In genomic region chr2:174917146-174917905, GRCm38 (mm10) we compare ENCODE assay signal across 9 mouse cellular contexts.
DNase-seq lines count a peak whose midpoint lies in the region; ATAC-seq lines count a peak whose summit lies in the region.
"Had no signal": no experiment of that assay in that cellular context is flagged by ENCODE, and none has a peak within 500 bp of the region (broad histone marks: within the 10 kb centered on the region; RNA-seq: fewer than 3 reads in every experiment).

No protein-coding gene starts in this region.

- 0 out of 2 replicates have a peak, but pooled peaks have one; percentile 25 for ATAC-seq in liver, embryonic 11.5 days (replicated peaks; ENCODE audit: low FRiP score)
- no peak for ATAC-seq in liver, embryonic 12.5 days
- peak; percentile 88 for ATAC-seq in embryonic facial prominence, embryonic 12.5 days (ENCODE audit: insufficient number of reproducible peaks, insufficient read depth, low FRiP score, low TSS enrichment)
- peak; percentile 93 for ATAC-seq in hindbrain, embryonic 16.5 days

- H3K4me3 ChIP-seq in liver, embryonic 11.5 days (ENCODE audit: low read depth, low read length): no peak overlapping the region
- no peak overlapping the region for H3K4me3 ChIP-seq in liver, embryonic 12.5 days
- H3K4me3 ChIP-seq in embryonic facial prominence, embryonic 12.5 days: no peak overlapping the region
- H3K4me3 ChIP-seq in hindbrain, embryonic 16.5 days (ENCODE audit: low read length): peak overlapping the region; percentile 22

- no peak overlapping the region for H3K27ac ChIP-seq in liver, embryonic 11.5 days (ENCODE audit: low read depth, low read length)
- no peak overlapping the region for H3K27ac ChIP-seq in liver, embryonic 12.5 days
- peak overlapping the region; percentile 87 for H3K27ac ChIP-seq in embryonic facial prominence, embryonic 12.5 days
- H3K27ac ChIP-seq in hindbrain, embryonic 16.5 days (ENCODE audit: low read depth, low read length): peak overlapping the region; percentile 78

- no peak overlapping the region for H3K4me2 ChIP-seq in liver, embryonic 11.5 days
- no peak overlapping the region for H3K4me2 ChIP-seq in liver, embryonic 12.5 days
- H3K4me2 ChIP-seq in embryonic facial prominence, embryonic 12.5 days (replicated peaks): peak overlapping the region; percentile 23
- peak overlapping the region; percentile 62 for H3K4me2 ChIP-seq in hindbrain, embryonic 16.5 days (ENCODE audit: low read length)

- no peaks in the 10 kb centered on the region for H3K36me3 ChIP-seq in liver, embryonic 11.5 days (ENCODE audit: control insufficient read depth, insufficient read depth, low read length)
- no peaks in the 10 kb centered on the region for H3K36me3 ChIP-seq in liver, embryonic 12.5 days
- H3K36me3 ChIP-seq in embryonic facial prominence, embryonic 12.5 days: no peaks in the 10 kb centered on the region
- H3K36me3 ChIP-seq in hindbrain, embryonic 16.5 days (ENCODE audit: control insufficient read depth, insufficient read depth, low read length): no peaks in the 10 kb centered on the region

- no peaks in the 10 kb centered on the region for H3K27me3 ChIP-seq in liver, embryonic 11.5 days (replicated peaks; ENCODE audit: control insufficient read depth, insufficient read depth, low read length)
- no peaks in the 10 kb centered on the region for H3K27me3 ChIP-seq in liver, embryonic 12.5 days (replicated peaks)
- H3K27me3 ChIP-seq in embryonic facial prominence, embryonic 12.5 days: no peaks in the 10 kb centered on the region
- no peaks in the 10 kb centered on the region for H3K27me3 ChIP-seq in hindbrain, embryonic 16.5 days (replicated peaks; ENCODE audit: control insufficient read depth, insufficient read depth, low read length)

- no peaks in the 10 kb centered on the region for H3K4me1 ChIP-seq in liver, embryonic 11.5 days (replicated peaks; ENCODE audit: control insufficient read depth, insufficient read depth, low read length)
- H3K4me1 ChIP-seq in liver, embryonic 12.5 days: no peaks in the 10 kb centered on the region
- H3K4me1 ChIP-seq in embryonic facial prominence, embryonic 12.5 days: peaks cover 5% of the 10 kb centered on the region; the same call in 1 of the 2 replicates
- peaks cover 6% of the 10 kb centered on the region for H3K4me1 ChIP-seq in hindbrain, embryonic 16.5 days (ENCODE audit: control insufficient read depth, insufficient read depth, low read depth, low read length)

- no peak for DNase-seq in liver, embryonic 11.5 days (ENCODE audit: low spot score)
- DNase-seq in retina, embryonic 14.5 days (ENCODE audit: low spot score): peak; percentile 89
- DNase-seq in gastrocnemius, postnatal 4 days (ENCODE audit: low spot score in 2 of 2): no peak
- DNase-seq in thymus, postnatal 4 days: no peak
- DNase-seq: kidney, postnatal 14 days; spleen, adult 18-20 months had no signal

- H3K9ac ChIP-seq in liver, embryonic 11.5 days (ENCODE audit: low read depth, low read length): no peak overlapping the region
- no peak overlapping the region for H3K9ac ChIP-seq in liver, embryonic 12.5 days
- peak overlapping the region; percentile 20; the same call in 1 of the 2 replicates for H3K9ac ChIP-seq in embryonic facial prominence, embryonic 12.5 days
- peak overlapping the region; percentile 48 for H3K9ac ChIP-seq in hindbrain, embryonic 16.5 days (ENCODE audit: low read depth, low read length)

- H3K9me3 ChIP-seq in liver, embryonic 11.5 days (ENCODE audit: control insufficient read depth, low read length): no peaks in the 10 kb centered on the region
- H3K9me3 ChIP-seq in liver, embryonic 12.5 days (replicated peaks): no peaks in the 10 kb centered on the region
- H3K9me3 ChIP-seq in embryonic facial prominence, embryonic 12.5 days: no peaks in the 10 kb centered on the region
- H3K9me3 ChIP-seq in hindbrain, embryonic 16.5 days (ENCODE audit: control insufficient read depth, low read length): no peaks in the 10 kb centered on the region

- 16% methylated on average over 10 of the region's 10 CpGs for WGBS in liver, embryonic 11.5 days
- WGBS in liver, embryonic 12.5 days (ENCODE audit: insufficient replicate concordance): 13% methylated on average over 10 of the region's 10 CpGs
- 19% methylated on average over 10 of the region's 10 CpGs for WGBS in embryonic facial prominence, embryonic 12.5 days
- 9% methylated on average over 10 of the region's 10 CpGs for WGBS in hindbrain, embryonic 16.5 days

Comparison
In these comparisons a context has a peak if more than half of its experiments do, and no peak if none do; other contexts are left out.
1. H3K27ac ChIP-seq: peak in embryonic facial prominence, embryonic 12.5 days (single experiment) and hindbrain, embryonic 16.5 days (single experiment); none in liver, embryonic 11.5 days (single experiment) and liver, embryonic 12.5 days (single experiment).
2. H3K4me2 ChIP-seq: peak in embryonic facial prominence, embryonic 12.5 days (single experiment) and hindbrain, embryonic 16.5 days (single experiment); none in liver, embryonic 11.5 days (single experiment) and liver, embryonic 12.5 days (single experiment).
3. H3K9ac ChIP-seq: peak in embryonic facial prominence, embryonic 12.5 days (single experiment) and hindbrain, embryonic 16.5 days (single experiment); none in liver, embryonic 11.5 days (single experiment) and liver, embryonic 12.5 days (single experiment).